Mouse (Mus musculus): ENCODE measurements around the gene Camkmt.

The Camkmt gene

GRCm38 (mm10) chr17:85089621-85090020 lies 731 bp upstream of the Camkmt start:
- DNase-seq (ENCODE audit: low spot score) = no peak

DNA sequence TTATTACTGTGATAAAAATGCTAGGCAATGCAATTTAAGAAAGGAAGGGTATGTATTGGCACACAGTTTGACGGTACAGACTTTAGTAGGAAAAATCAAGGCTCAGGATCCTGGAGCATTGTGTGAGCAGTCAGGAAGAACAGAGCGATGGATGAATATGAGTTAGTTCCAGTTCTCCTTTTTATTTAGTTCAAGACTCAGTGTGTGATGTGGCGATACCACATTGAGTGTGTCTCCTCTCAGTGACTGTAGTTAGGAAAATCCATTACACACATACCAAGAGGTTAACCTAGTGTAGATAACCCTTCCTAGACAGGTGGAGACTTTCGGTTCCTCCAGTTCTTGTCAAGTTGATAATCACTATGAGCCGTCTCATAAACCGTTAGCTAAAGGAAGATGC lies 1.4 kb downstream of the Camkmt start:
- no peak for DNase-seq (ENCODE audit: low spot score)

GRCm38 (mm10) chr17:85096396-85096795 lies 6.0 kb downstream of the Camkmt start:
- DNase-seq (ENCODE audit: low spot score) = no peak

- DNase-seq (ENCODE audit: low spot score) = no peak
These were observed 8.4 kb downstream of the Camkmt start for GRCm38 (mm10) chr17:85098677-85099323.

DNA sequence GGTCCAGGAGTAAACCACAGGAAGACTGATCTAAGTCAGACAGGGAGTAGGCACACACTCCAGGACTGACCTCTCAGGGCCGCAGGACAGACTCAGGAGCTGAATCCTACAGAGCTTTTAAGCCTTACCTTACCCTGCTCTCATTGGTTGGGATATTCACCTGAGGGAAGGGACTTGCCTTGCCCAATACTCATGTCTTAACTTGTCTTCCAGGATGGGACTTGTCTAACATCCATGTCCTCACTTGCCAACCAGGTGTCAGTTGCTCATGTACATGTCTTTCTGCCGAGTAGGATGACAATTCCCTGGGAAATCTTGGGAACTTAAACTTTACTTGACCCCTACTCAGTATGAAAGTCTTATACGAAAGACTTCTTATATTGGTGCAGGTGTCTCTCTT lies 9.9 kb downstream of the Camkmt start:
- DNase-seq (ENCODE audit: low spot score) = no peak

DNA sequence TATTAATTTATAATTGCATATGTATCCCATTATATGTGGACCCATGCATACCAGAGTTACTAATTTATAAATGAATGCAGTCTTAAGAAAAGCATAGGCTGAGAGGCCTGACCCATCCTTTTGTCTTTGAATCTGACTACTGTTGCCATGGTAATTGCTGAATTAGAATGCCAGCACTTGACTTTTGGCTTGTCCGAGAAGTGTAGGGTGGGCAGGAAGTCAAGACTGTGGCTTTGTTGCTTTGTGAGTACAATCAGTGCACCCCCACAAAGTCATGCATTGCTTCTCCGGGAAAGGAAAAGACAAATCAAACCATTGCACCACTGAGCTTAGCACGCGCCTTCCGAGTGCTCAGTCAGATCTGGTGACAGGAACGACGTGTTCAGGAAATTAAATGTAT lies 11.4 kb downstream of the Camkmt start:
- DNase-seq (ENCODE audit: low spot score) = no peak

GRCm38 (mm10) chr17:85103310-85103709 lies 13.0 kb downstream of the Camkmt start:
- DNase-seq (ENCODE audit: low spot score) = no peak

GRCm38 (mm10) chr17:85110640-85111039 lies 20.3 kb downstream of the Camkmt start:
- DNase-seq (ENCODE audit: low spot score) = no peak

GRCm38 (mm10) chr17:85113441-85113840 lies 23.1 kb downstream of the Camkmt start:
- no peak for DNase-seq (ENCODE audit: low spot score)

GRCm38 (mm10) chr17:85116643-85117042 lies 26.3 kb downstream of the Camkmt start:
- DNase-seq (ENCODE audit: low spot score) = peak; percentile 54

GRCm38 (mm10) chr17:85138393-85138792 lies 48.0 kb downstream of the Camkmt start:
- DNase-seq (ENCODE audit: low spot score) = no peak

DNA sequence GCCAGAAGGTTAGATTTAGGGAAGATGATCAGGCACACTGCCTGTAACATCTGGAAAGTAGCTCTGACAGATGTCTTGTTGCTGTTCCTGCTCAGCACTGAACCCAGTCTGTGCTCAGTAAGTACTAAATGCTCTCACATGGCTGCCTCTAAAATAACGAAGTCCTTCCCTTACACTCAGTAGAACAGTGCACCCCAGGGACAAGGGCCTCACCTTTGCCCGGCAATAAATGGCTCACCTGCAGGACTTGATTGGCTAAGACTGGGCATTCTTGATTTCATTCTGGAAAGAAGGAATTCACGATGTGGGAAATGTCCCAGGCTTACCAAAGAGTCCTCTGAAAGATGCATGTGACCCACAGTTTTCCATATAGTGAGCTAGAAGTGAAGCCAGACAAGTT lies 51.3 kb downstream of the Camkmt start:
- no peak for DNase-seq (ENCODE audit: low spot score)

- DNase-seq (ENCODE audit: low spot score) = no peak
These were observed 52.3 kb downstream of the Camkmt start for GRCm38 (mm10) chr17:85142495-85143111.

DNA sequence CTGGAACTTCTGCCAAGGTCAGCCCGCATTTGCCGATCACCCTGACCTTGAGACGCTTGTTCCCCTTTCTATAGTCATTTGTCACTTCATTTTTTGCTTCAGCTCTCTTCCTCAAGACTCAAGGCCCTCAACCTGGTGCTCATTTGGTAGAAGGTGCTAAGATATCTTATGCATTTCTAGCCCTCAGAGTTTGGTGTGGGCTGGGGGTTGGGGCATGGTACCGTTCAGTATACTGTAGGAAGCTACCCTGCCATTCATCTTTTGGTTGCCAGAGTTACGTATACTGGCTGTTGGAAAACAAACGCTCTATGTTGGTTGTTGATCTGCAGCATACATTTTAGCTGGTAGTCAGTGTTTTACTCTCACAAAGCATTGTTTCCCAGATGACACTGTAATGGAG lies 53.8 kb downstream of the Camkmt start:
- no peak for DNase-seq (ENCODE audit: low spot score)

DNA sequence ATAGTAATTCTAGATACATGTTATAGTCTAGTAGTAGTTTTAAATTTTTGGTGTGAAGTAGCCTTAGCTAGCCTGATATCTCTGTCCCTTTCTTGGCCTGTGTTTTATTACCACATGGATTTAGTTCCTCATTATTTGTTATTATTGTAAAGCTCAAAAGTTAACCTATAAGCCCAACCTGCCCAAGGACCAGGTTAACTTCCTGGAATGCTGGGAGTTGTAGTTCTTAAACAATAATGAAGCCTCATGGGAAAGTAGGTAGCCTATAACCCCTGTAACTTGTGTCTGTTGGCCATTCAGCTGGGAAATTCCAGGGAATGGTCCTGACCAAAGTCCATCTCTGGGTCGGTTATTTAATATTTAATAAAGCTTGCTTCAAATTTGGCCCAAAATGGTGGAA lies 58.0 kb downstream of the Camkmt start:
- DNase-seq (ENCODE audit: low spot score) = no peak

GRCm38 (mm10) chr17:85149211-85149738 lies 58.9 kb downstream of the Camkmt start:
- no peak for DNase-seq (ENCODE audit: low spot score)

- DNase-seq (ENCODE audit: low spot score) = no peak
These were observed 60.9 kb downstream of the Camkmt start for GRCm38 (mm10) chr17:85151264-85151663.

GRCm38 (mm10) chr17:85158202-85158601 lies 67.8 kb downstream of the Camkmt start:
- no peak for DNase-seq (ENCODE audit: low spot score)

- DNase-seq (ENCODE audit: low spot score) = no peak
These were observed 69.2 kb downstream of the Camkmt start for GRCm38 (mm10) chr17:85159526-85159925.

DNA sequence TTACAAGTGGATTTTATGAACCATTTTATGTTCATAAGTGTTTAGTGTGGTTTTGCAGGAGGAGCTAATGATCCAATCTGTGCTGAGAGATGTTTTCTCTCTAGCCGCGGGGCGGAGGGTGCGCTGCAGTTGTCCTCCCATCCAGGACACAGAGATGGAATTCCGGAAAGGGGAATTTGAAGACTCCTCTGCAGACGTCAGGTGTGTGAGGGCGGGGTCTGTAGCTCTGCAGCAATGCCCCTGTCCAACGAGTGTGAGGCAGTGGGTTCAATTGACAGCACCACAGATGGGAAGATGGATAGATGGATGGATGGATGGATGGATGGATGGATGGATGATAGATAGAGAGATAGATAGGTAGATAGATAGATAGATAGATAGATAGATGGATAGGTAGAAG lies 70.4 kb downstream of the Camkmt start:
- no peak for DNase-seq (ENCODE audit: low spot score)

DNA sequence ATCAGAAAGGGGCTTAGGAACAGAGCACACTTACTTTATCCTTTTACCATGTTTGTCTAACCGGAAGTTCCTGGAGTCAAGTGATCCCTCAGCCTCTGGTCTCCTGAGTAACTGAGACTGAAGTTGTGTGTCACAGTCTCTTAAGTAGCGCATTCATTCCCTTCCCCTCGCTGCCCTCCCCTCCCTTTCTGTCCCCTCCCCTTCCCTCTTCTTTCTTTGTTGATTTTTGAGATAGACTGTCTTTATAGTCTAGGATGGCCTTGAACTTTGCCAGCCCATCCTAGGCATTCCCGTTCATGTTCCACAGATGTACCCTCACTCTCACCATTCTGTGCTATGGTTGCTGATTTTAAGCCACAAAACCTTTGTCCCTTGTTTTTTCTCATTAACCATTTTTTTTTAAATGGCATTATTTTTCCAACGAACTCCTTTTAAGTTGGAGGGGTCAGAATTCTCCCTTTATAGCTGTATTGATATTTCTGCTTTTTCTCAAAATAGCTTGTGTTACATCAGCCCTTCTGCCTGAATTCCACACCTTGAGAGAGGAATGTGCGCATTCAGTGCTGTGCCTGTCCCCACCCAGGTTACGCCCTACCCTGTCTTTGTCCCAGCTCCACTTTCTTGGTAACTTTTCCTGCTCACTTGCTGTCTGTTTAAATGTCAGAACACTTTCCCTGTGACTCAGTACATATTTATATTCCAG lies 72.4 kb downstream of the Camkmt start:
- DNase-seq (ENCODE audit: low spot score) = no peak

DNA sequence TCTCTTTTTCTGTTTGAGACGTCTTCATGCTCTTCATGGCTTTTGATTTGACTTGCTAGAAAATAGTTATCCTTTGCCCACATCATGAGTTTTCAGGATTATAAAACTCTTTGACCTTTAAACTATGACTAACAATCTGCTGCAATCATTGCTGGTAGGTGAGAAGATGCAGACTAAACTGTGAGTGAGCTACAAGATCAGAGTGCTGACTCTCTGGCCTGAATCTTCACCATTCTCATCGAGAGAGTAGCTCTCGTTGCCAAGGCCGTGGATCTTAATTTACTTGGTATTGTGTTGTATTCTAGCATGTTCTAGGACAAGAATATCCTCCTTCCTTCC lies 72.9 kb downstream of the Camkmt start:
- DNase-seq (ENCODE audit: low spot score) = no peak

GRCm38 (mm10) chr17:85168761-85169160 lies 78.4 kb downstream of the Camkmt start:
- no peak for DNase-seq (ENCODE audit: low spot score)
